Mouse (Mus musculus) C2C12 (cell line): Measurements from ENCODE around the gene Olfr101.

Experiments
- CTCF ChIP-seq: IDR thresholded peaks from one replicate; pipeline ENCODE4 v1.5.1; 2011; ENCODE audit not compliant: control insufficient read depth, insufficient read depth, insufficient read length
- FOSL1 ChIP-seq: IDR thresholded peaks from one replicate; pipeline ENCODE4 v1.8.0; 2011; ENCODE audit warnings: mild to moderate bottlenecking, low read length; ENCODE audit not compliant: poor library complexity, insufficient read depth, severe bottlenecking
- MAX ChIP-seq: IDR thresholded peaks from one replicate; pipeline ENCODE4 v1.6.1; 2011; ENCODE audit warnings: mild to moderate bottlenecking, control low read depth
- MYOG ChIP-seq: IDR thresholded peaks from one replicate; pipeline ENCODE4 v1.6.1; 2011; ENCODE audit not compliant: control insufficient read depth, insufficient read length; ENCODE audit errors: extremely low read depth

DNA sequence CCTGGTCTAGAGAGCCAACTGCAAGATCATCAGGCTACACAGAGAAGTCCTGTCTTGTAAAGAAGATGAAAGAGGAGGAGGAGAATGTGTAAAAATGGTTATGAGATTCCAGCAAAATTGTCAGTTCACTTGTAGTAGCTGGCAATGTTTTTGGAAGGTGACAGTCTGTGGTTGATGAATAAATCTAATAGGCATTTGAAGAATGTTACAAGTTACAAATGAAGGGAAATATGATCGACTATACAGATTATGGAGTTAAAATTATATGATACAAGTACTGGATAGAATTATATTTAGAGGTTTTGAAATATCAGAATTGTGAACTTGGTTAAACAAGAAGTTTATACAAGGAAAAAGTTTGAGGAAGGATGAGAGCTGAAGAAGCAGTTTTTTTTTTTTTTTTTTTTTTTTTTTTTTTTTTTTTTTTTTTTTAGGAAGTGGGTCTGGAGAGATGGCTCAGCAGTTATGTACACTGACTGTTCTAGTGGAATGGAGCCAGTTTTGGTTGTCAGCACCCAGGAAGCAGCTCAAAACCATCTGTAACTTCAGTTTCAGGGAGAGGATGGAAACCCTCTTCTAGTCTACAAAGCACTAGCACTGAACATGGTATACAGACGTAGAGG is 28.4 kb downstream of the Olfr101 start:
- TF ChIP-seq CTCF: no peak
- TF ChIP-seq FOSL1: no peak
- no peak for TF ChIP-seq MYOG
- TF ChIP-seq MAX: no peak
